Mouse (Mus musculus): ENCODE results near the gene Olfr1040. TPM values are rescaled to one million over a fixed set of nuclear protein-coding genes. Genes with fewer than 3 reads are reported as not detected.
"Not testable (repeated sequence)": the region's sequence is repeated elsewhere in the genome, so short reads cannot be mapped to it uniquely, and the experiment has no call there.

Gene Olfr1040
- total RNA-seq (2022): not detected

DNA sequence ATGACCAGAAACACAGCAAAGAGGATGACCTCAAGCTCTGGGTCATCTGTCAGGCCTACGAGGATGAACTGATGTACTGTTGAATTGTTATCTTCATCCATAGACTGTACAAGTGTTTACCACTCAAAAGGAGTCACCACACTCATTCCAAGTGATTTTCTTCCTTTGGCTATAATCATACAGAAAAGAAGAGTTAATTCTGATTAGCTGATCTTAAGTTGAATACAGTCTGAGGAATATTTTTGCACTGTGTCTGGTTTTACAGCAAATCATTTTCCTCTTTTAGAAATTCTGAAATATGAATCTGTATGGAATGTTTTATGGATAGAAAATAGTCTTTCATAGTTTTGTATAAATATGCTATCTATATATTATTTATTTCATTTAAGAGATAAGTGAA is at the start of gene Olfr1040:
Gene Olfr1040 (minus strand): TSS at position 101 of the 400 bp plus-strand sequence.
- no peak for DNase-seq (ENCODE audit: low spot score)

DNA sequence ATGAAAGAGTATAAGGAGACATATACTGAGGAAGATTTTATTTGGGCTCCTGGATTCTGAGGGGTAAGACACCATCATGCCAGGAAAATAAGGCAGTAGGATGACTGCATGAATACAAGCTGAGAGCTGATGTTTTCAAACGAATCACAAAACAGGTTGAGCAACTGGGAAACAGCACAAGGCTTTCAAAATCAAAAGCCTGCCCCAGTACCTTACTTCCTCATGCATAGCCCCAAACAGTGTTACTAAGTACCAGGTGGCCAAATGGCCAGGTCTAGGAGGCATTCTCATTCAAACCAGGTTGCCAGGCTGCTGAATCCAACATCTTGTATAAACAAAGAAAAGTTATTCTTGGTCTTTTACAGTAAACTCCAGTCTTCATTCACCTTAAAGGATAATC is 49.3 kb upstream of the Olfr1040 start:
- DNase-seq (ENCODE audit: low spot score): no peak

DNA sequence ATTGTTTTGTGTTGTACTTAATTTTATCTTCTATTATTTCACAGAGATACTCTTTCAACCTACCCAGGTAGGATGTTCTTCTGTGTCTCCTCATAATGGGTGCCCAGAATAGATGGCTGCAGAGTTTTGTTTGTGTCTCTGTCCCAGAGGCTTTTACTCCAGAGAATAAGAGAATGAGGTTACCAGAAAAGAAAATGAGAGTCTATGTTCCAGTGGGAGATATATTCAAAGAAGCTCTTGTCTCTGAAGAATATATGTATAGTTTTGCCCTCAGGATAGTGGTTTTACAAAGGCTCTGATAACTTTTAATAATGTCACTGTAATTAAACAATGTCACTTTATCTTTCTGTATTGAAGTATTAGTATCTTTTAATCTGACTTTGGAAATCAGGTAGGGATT is 39.1 kb upstream of the Olfr1040 start, which contains the start of gene Olfr52:
Gene Olfr52 (minus strand): TSS at position 101 of the 400 bp plus-strand sequence.
- DNase-seq (ENCODE audit: low spot score): no peak

DNA sequence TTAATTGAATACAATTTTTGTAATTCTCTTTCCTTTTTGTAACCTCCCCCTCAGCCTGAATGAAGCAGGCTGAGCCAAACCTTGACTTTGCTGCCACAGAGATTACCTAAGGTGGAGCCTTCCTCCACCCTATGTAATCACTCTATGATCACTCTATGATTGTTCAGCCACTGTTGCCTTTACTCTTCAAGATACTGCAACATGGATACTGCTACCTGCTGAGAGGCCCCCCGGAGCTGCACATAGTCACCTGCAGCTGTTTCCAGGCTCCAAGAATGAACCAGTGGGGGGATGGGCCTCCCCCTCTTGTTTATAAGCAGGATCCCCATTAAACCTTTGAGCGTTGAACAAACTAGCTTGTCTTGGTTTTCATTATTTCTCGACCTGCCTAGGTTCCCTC is 33.4 kb upstream of the Olfr1040 start:
- no peak for DNase-seq (ENCODE audit: low spot score)

DNA sequence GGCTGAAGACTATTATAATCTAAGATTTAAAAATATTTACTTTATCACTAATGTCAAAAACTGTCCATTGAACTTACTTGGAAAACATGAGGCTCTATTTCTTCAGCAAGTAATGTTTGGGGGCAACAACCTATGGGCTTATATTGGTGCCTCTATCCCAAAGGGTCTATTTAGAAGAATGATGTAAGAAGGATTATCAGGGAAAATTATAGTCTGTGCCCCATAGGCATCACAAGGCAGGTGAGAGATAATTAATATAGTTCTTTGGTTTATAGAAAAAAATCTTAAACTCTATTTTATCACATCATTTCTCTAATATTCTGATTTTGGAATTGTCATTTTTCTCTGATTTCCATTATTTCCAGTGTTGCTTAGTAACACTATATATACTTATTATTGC is 31.2 kb upstream of the Olfr1040 start, which contains the start of gene Olfr1044:
Gene Olfr1044 (minus strand): TSS at position 101 of the 400 bp plus-strand sequence.
- no peak for DNase-seq (ENCODE audit: low spot score)

DNA sequence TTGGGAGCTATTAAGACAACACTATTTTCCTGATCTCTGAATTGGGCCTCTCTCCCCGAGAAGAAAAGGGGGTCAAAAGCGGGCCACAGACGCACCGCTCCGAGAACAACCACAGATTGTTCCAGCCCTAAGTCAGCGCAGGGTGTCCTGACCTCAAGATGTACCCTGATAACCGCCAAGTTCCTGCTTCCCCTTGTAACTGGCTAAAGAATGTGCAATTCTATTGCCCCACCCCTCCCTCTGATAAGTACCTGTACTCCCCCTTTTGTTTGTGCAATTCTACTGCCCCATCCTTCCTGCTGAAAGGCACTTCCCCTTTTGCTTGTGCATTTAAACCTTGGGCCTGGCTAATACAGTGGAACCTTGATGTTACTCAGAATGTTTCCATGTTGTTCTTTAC is 28.9 kb upstream of the Olfr1040 start:
- not testable (repeated sequence) for DNase-seq (ENCODE audit: low spot score)

DNA sequence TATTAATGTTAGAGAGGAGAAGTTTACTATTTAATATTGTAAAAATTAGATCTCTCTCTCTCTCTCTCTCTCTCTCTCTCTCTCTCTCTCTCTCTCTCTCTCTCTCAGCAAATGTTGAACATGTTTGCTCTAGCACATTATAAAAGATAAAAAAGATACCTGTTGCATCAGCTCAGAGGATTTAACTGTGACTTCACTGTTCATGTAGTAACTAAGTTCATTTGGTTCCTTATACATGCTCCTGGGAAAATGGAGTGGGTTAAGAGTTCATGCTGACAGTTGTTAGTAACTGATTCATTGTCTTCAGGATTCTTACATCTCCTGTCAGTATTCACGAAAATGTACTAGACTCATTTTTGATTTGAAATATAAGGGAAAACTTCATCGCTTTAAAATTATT is 20.9 kb upstream of the Olfr1040 start, which contains the start of gene Olfr1043:
Gene Olfr1043 (minus strand): TSS at position 101 of the 400 bp plus-strand sequence.
- no peak for DNase-seq (ENCODE audit: low spot score)

DNA sequence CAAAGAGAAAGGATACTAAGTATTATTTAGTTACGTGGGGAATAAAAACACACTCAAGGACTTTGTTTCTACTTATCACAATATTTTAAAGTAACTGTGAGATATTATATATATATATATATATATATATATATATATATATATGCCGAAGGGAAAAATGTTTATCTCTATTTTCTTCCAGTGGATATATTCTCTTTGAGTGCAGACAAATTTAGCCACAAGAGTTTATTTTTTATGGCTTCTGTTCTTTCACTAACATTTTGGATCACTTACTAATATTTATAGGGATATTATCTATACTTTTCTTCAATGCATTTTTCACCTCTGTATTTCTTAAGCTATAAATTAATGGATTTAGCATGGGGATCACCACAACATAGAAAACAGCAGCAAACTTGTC is 15.2 kb upstream of the Olfr1040 start, which contains the start of gene Olfr1042:
Gene Olfr1042 (minus strand): TSS at position 101 of the 400 bp plus-strand sequence.
- DNase-seq (ENCODE audit: low spot score): no peak

DNA sequence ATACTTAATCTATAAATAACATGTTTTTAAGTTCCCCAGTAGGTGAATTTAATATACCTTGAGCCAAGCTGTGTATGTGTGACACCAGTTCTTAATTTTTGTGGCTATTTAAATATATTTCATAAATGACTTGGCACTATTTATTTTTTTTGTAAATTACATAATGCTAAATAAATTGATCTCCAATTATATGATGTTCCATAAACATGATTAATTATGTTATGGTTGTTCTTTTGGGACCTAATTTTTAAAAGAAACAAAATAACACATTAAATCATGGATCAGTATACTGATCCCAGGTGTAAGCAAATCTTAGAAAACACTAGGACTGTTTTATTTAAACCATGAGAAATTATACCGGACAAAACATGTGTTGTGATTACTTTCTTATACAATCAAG is 10.7 kb downstream of the Olfr1040 start, which contains the start of gene Olfr1039:
Gene Olfr1039 (minus strand): TSS at position 101 of the 400 bp plus-strand sequence.
- no peak for DNase-seq (ENCODE audit: low spot score)

Other genes starting within 250 kb of the Olfr1040 start
- gene Olfr1024, start 241.7 kb downstream of the Olfr1040 start, total RNA-seq (2022): not detected
- not detected for gene Olfr1025-ps1, start 231.5 kb downstream of the Olfr1040 start, total RNA-seq (2022)
- not detected for gene Olfr1026, start 225.2 kb downstream of the Olfr1040 start, total RNA-seq (2022)
- not detected for gene Olfr1028, start 196.3 kb downstream of the Olfr1040 start, total RNA-seq (2022)
- gene Olfr1029, start 172.8 kb downstream of the Olfr1040 start, total RNA-seq (2022): not detected
- not detected for gene Olfr1030, start 167.5 kb downstream of the Olfr1040 start, total RNA-seq (2022)
- not detected for gene Olfr1031, start 156.4 kb downstream of the Olfr1040 start, total RNA-seq (2022)
- not detected for gene Olfr1032, start 141.2 kb downstream of the Olfr1040 start, total RNA-seq (2022)
- 1 to 10 TPM; 2.0 to 5.0 (median 3.4) TPM for gene Olfr1033, start 126.1 kb downstream of the Olfr1040 start, total RNA-seq (2022)
- under 1 TPM; 0.19 to 0.28 (median 0.24) TPM for gene Olfr1034, start 100.9 kb downstream of the Olfr1040 start, total RNA-seq (2022)
- not detected for gene Olfr1036, start 72.7 kb downstream of the Olfr1040 start, total RNA-seq (2022)
- gene Olfr1037, start 59.3 kb downstream of the Olfr1040 start, total RNA-seq (2022): not detected
- not detected for gene Olfr1039, start 10.8 kb downstream of the Olfr1040 start, total RNA-seq (2022)
- not detected for gene Olfr1042, start 15.1 kb upstream of the Olfr1040 start, total RNA-seq (2022)
- gene Olfr1043, start 20.8 kb upstream of the Olfr1040 start, total RNA-seq (2022): not detected
- not detected for gene Olfr1044, start 31.1 kb upstream of the Olfr1040 start, total RNA-seq (2022)
- gene Olfr52, start 39.0 kb upstream of the Olfr1040 start, total RNA-seq (2022): not detected
- not detected for gene Olfr1045, start 56.3 kb upstream of the Olfr1040 start, total RNA-seq (2022)
- gene Olfr1046, start 72.6 kb upstream of the Olfr1040 start, total RNA-seq (2022): not detected
- gene Olfr1047, start 84.7 kb upstream of the Olfr1040 start, total RNA-seq (2022): not detected
- gene Olfr1048, start 93.6 kb upstream of the Olfr1040 start, total RNA-seq (2022): not detected
- gene Olfr1049, start 111.6 kb upstream of the Olfr1040 start, total RNA-seq (2022): not detected
- not detected for gene Olfr1051, start 132.4 kb upstream of the Olfr1040 start, total RNA-seq (2022)
- not detected for gene Olfr1052, start 145.7 kb upstream of the Olfr1040 start, total RNA-seq (2022)
- gene Olfr1053, start 168.6 kb upstream of the Olfr1040 start, total RNA-seq (2022): not detected
- not detected for gene Olfr1054, start 188.7 kb upstream of the Olfr1040 start, total RNA-seq (2022)
- gene Olfr1055, start 203.6 kb upstream of the Olfr1040 start, total RNA-seq (2022): not detected
- gene Olfr1056, start 215.7 kb upstream of the Olfr1040 start, total RNA-seq (2022): not detected
- not detected for gene Olfr1057, start 231.7 kb upstream of the Olfr1040 start, total RNA-seq (2022)
- not detected for gene Olfr1058, start 241.8 kb upstream of the Olfr1040 start, total RNA-seq (2022)

Data from heart, adult 8-10 months (tissue).